Mouse (Mus musculus): ENCODE measurements at regions not wholly inside any gene's neighbourhood (a gene's known extent, or its start where the extent isn't known, plus 50 kb on each side); places are given as distances from the start of the nearest gene placed in this dataset.
A peak's percentile ranks its signal among the peaks of the same experiment; 100 is the strongest.

DNA sequence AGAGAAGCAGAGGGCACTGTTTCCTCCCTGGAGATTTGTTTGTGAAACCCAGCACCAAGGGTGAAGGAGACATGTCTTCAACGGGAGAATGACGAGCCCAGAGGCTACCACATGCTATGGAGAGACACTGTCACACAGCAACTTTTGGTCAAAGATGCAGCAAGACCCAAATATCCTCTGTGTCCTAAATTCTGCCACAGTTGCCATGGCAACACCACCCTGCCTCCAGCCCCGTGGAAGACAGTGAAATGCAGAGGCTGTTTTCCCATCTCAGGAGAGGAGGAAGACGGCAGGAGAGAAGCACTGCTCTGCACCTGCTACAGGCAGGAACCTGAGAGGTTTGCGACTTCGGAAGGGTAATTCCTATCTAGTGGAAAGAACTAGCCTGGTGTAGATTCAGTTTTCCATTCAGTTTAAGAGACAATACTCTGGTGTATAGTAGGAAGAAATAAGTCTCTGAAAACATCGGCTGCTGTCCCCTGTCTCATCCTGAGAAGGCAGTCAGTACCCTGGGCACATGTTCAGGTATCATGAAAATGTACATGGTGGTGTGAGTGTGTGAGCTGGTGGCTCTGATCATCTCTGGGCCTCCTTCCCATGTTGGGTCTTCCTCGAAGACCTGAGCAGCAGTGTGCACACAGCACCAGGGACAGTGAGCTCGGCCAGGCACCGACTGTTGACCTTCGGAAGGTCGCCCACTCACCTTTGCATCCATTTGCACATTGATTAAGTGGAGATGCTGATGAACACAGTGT, 333.6 kb downstream of the Agtpbp1 start:
- H3K27me3 ChIP-seq, result no peaks in the 10 kb centered on the region; the same call in 1 of the 2 replicates
- no peak overlapping the region for H3K27ac ChIP-seq
- no peaks in the 10 kb centered on the region for H3K9me3 ChIP-seq
- ATAC-seq (ENCODE audit: insufficient number of reproducible peaks, insufficient read depth, low FRiP score, low TSS enrichment, low read depth), result no peak
- no peaks in the 10 kb centered on the region for H3K36me3 ChIP-seq
- H3K4me1 ChIP-seq, result peaks cover 36% of the 10 kb centered on the region
- H3K9ac ChIP-seq, result no peak overlapping the region
- H3K4me2 ChIP-seq, result no peak overlapping the region
- WGBS, result 60% methylated on average over 12 of the region's 12 CpGs
- no peak overlapping the region for H3K4me3 ChIP-seq

DNA sequence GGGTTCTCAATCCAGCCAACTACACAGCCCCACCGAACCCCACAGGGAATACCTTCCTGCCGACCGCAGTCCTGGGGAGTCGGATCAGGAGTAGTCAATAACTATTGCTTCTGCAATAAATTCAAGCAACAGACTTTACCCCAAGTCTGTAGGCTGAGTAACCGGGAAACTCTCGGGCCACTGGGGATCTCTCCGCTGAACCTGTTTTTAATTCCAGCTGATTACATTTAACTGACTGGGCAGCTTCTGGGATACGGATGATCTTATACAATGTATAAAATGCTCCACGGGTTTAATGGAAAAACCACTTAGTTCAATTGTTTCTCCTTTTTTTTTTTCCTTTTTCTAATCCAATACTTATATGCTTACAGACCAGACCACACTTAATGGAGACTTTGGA, 336.6 kb downstream of the Agtpbp1 start:
- Histone ChIP-seq H3K27ac (peak overlapping the region; percentile 39; the same call in 1 of the 2 replicates), H3K4me3 (no peak overlapping the region), H3K9ac (no peak overlapping the region), H3K4me1 (peaks cover 24% of the 10 kb centered on the region), H3K9me3 (no peaks in the 10 kb centered on the region), H3K4me2 (no peak overlapping the region), H3K36me3 (no peaks in the 10 kb centered on the region), H3K27me3 (no peaks in the 10 kb centered on the region; the same call in 1 of the 2 replicates)
- 34% methylated on average over 9 of the region's 9 CpGs for WGBS
- ATAC-seq (ENCODE audit: insufficient number of reproducible peaks, insufficient read depth, low FRiP score, low TSS enrichment, low read depth), result no peak

DNA sequence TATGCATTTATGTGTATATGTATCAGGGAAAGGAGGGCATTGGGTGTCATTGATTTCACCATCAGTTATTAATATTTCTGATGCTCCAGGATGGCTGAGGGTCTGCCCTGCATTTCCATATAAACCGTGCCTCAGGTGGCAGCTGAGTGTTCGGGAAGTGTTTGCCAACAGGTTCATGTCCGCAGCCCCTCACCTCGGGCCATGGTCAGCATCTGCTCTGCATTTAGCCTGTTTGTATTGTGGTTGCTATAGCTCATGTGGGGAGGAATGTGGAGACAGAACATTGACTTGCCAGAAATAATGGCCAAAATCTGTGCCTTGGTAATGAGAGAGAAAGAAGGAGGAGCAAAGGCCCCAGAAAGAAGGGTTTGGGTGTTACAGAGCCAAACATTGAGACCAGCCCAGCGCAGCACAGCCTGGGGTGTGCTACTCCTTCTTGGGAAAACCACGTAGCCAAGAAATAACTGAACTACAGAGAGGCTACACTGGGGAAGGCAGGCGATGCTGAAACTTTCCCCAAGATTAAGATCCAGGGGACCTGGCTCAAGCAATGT, 338.0 kb downstream of the Agtpbp1 start:
- H3K27me3 ChIP-seq, result no peaks in the 10 kb centered on the region; the same call in 1 of the 2 replicates
- no peak overlapping the region for H3K27ac ChIP-seq
- 49% methylated on average over 7 of the region's 7 CpGs for WGBS
- H3K4me3 ChIP-seq, result no peak overlapping the region
- no peaks in the 10 kb centered on the region for H3K36me3 ChIP-seq
- no peak overlapping the region for H3K4me2 ChIP-seq
- H3K9ac ChIP-seq, result no peak overlapping the region
- peaks cover 20% of the 10 kb centered on the region for H3K4me1 ChIP-seq
- no peaks in the 10 kb centered on the region for H3K9me3 ChIP-seq
- no peak for ATAC-seq (ENCODE audit: insufficient number of reproducible peaks, insufficient read depth, low FRiP score, low TSS enrichment, low read depth)

DNA sequence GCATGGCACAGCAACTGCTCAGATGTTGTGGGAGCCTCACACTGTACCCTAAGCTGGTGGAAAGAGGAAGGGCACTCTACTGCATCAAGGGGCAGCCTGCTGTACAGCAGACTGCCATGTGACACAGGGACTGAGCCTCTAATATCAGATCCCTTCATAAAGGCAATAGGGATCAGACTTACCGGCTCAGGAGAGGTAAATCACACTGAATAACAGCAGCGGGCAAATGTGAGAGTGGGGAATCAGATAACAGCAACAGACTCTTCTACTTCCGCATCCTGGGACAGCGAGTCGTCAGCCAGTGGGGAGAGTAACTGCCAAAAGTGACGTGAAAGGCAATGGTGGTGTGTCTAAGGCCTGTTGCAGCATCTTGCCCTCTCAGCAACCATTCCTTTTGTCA, 339.0 kb downstream of the Agtpbp1 start:
- H3K36me3 ChIP-seq, result no peaks in the 10 kb centered on the region
- no peaks in the 10 kb centered on the region; the same call in 1 of the 2 replicates for H3K27me3 ChIP-seq
- H3K4me3 ChIP-seq, result no peak overlapping the region
- WGBS, result 59% methylated on average over 6 of the region's 6 CpGs
- no peaks in the 10 kb centered on the region for H3K9me3 ChIP-seq
- H3K4me2 ChIP-seq, result no peak overlapping the region
- no peak overlapping the region for H3K9ac ChIP-seq
- H3K4me1 ChIP-seq, result peaks cover 20% of the 10 kb centered on the region
- ATAC-seq (ENCODE audit: insufficient number of reproducible peaks, insufficient read depth, low FRiP score, low TSS enrichment, low read depth), result no peak
- H3K27ac ChIP-seq, result no peak overlapping the region

DNA sequence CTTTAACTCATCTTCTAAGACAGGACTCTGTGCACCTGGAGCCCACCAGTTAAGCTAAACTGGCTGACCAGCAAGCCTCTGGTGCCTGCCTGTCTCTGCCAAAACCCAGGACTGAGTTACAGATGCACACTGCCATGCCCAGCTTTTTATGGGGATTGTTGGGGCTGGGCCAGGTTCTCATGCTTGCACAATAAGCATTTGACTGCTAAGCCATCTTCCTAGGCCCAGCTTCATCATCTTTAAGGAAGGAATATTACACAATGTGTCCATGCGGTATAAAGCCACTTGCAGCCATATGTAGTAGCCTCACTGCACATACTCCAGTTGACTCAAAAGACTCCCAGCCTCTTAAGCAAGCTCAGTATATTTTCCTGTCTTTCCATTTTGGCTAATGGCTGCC, 340.4 kb downstream of the Agtpbp1 start:
- no peak for ATAC-seq (ENCODE audit: insufficient number of reproducible peaks, insufficient read depth, low FRiP score, low TSS enrichment, low read depth)
- no peak overlapping the region for H3K4me3 ChIP-seq
- H3K4me2 ChIP-seq, result no peak overlapping the region
- H3K27ac ChIP-seq, result no peak overlapping the region
- no peak overlapping the region for H3K9ac ChIP-seq
- no peaks in the 10 kb centered on the region for H3K36me3 ChIP-seq
- peaks cover 20% of the 10 kb centered on the region for H3K4me1 ChIP-seq
- 94% methylated on average over 1 of the region's 1 CpGs for WGBS
- H3K9me3 ChIP-seq, result no peaks in the 10 kb centered on the region
- H3K27me3 ChIP-seq, result no peaks in the 10 kb centered on the region; the same call in 1 of the 2 replicates

DNA sequence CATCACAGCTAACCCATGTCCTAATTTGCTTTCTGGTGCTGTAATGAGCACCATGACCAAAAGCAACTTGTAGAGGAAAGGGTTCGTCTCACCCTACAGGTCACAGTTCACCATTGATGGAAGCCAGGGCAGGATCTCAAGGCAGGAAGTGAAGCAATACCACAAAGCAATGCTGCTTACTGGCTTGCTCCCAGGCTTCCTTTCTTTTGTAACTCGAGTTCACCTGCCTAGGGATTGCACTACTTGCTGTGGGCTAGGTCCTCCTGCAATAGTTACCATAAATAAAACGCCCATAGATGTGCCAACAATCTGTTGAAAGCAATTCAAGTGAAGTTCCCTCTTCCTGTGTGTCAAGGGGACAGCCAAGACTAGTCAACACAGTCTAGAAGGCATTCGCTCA, 342.4 kb downstream of the Agtpbp1 start:
- H3K4me3 ChIP-seq, result no peak overlapping the region
- no peak overlapping the region for H3K4me2 ChIP-seq
- H3K27me3 ChIP-seq, result no peaks in the 10 kb centered on the region; the same call in 1 of the 2 replicates
- H3K4me1 ChIP-seq, result peaks cover 17% of the 10 kb centered on the region
- WGBS, result 60% methylated on average over 4 of the region's 4 CpGs
- H3K9me3 ChIP-seq, result no peaks in the 10 kb centered on the region
- H3K27ac ChIP-seq, result no peak overlapping the region
- ATAC-seq (ENCODE audit: insufficient number of reproducible peaks, insufficient read depth, low FRiP score, low TSS enrichment, low read depth), result no peak
- no peak overlapping the region for H3K9ac ChIP-seq
- H3K36me3 ChIP-seq, result no peaks in the 10 kb centered on the region

DNA sequence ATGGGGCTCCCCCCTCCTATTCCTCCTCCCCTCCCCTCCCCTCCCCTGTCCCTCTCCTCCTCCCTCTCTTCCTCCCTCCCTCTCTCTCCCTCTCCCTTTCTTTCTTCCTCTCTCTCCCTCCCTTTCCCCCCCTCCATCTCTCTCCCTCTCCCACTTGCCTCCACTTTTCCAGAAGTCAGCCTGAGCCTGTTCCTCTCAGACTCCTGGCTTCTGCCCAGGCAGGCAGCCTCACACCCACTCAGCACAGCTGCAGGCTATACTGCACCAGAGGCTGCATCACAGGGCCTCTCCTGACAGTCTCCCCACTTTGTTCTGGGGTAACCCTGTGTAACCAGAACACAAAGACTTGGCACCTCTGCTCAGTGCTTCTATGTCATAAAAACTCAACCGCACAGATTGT, 346.3 kb downstream of the Agtpbp1 start:
- H3K27me3 ChIP-seq, result no peaks in the 10 kb centered on the region
- 73% methylated on average over 1 of the region's 1 CpGs for WGBS
- peak overlapping the region; percentile 33; the same call in 1 of the 2 replicates for H3K27ac ChIP-seq
- H3K4me3 ChIP-seq, result no peak overlapping the region
- peaks cover 9% of the 10 kb centered on the region for H3K4me1 ChIP-seq
- H3K4me2 ChIP-seq, result no peak overlapping the region
- no peak overlapping the region for H3K9ac ChIP-seq
- no peaks in the 10 kb centered on the region for H3K9me3 ChIP-seq
- H3K36me3 ChIP-seq, result no peaks in the 10 kb centered on the region
- no peak for ATAC-seq (ENCODE audit: insufficient number of reproducible peaks, insufficient read depth, low FRiP score, low TSS enrichment, low read depth)

DNA sequence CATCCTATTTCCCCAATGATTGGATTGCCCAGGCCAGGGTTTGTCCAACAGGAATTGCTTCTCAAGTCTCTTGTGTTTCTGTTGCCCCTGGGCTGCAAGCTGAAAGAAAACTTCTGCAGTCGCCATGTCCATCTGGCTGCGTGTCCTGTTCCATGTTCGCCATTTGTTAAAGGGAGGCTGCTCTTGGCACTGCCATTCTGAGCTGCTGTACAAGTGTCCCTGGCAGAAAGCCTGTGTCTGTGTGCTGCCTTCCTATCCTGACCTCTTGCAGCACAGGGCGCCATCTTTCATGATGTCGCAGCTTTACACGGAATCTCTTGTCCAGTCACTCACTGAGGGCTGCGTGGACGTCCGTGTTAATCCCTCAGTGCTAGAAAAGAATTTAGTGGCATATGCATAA, 349.2 kb downstream of the Agtpbp1 start:
- WGBS, result 89% methylated on average over 9 of the region's 9 CpGs
- Histone ChIP-seq H3K36me3 (no peaks in the 10 kb centered on the region), H3K27me3 (no peaks in the 10 kb centered on the region), H3K4me2 (no peak overlapping the region), H3K9me3 (no peaks in the 10 kb centered on the region), H3K4me1 (peaks cover 9% of the 10 kb centered on the region), H3K4me3 (no peak overlapping the region), H3K27ac (no peak overlapping the region), H3K9ac (no peak overlapping the region)
- ATAC-seq (ENCODE audit: insufficient number of reproducible peaks, insufficient read depth, low FRiP score, low TSS enrichment, low read depth), result no peak

DNA sequence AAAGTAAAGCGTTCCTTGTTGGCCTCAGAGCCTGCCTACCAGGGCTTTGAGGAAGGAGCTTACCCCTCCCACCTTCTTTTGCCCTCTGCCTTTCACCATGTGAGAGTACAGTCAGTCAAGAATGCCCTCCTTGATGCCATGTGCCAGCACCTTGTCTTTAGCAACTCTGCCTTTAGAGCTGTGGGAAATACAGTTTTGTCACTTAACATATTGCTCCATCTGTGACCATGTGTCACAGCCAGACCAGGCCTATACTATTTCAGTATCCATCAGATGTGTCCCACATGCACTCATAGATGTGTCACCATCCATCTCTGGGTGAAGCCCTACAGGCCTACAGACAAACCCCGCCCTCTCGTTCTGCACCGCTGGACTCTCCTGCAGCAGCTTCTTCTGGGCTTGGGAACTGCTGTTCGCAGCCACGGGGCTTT, 355.9 kb downstream of the Agtpbp1 start:
- no peaks in the 10 kb centered on the region for H3K27me3 ChIP-seq
- H3K27ac ChIP-seq, result no peak overlapping the region
- no peak for ATAC-seq (ENCODE audit: insufficient number of reproducible peaks, insufficient read depth, low FRiP score, low TSS enrichment, low read depth)
- H3K9me3 ChIP-seq, result no peaks in the 10 kb centered on the region
- H3K9ac ChIP-seq, result no peak overlapping the region
- 88% methylated on average over 6 of the region's 6 CpGs for WGBS
- H3K4me1 ChIP-seq, result no peaks in the 10 kb centered on the region
- no peak overlapping the region for H3K4me3 ChIP-seq
- no peak overlapping the region for H3K4me2 ChIP-seq
- no peaks in the 10 kb centered on the region for H3K36me3 ChIP-seq

DNA sequence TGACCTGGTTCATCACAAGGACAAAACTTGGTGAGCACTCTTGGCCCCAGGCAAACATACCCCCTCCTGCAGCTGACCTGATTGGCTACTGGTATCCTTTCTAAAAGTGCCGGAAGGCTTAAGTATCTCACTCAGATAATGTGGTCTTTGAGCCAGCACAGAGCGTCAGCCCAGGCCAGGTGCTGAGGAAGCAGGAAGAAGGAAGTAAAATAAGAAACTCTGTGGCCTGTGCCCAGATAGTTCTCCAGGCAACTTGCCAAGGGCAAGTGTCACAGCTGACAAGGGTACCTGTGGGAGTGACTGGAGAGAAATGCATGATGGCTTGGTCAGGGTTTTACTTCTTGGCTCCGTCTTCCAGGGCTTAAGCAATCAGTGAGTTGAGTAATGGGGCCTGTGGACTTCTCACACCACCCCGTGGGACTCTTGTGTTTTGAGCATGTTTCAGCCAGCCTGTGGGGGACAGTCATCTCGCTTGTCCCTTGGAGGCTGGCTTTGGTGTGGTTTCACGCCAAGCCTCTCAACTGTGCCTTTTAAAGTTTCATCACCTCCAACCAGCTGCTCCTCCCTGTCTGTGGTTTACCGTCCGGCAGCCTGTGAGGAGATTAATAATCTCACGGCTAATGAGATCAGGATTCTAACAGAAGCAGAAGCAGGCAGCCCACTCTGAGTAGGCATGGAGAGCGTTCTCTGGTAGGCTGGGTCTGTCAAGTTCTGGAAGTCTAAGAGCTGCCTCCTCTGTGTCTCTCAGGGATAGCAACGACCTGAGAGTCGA, 356.8 kb downstream of the Agtpbp1 start:
- H3K27me3 ChIP-seq, result no peaks in the 10 kb centered on the region
- no peak for ATAC-seq (ENCODE audit: insufficient number of reproducible peaks, insufficient read depth, low FRiP score, low TSS enrichment, low read depth)
- H3K36me3 ChIP-seq, result no peaks in the 10 kb centered on the region
- 70% methylated on average over 12 of the region's 12 CpGs for WGBS
- H3K27ac ChIP-seq, result no peak overlapping the region
- H3K4me1 ChIP-seq, result no peaks in the 10 kb centered on the region
- H3K4me3 ChIP-seq, result no peak overlapping the region
- H3K4me2 ChIP-seq, result no peak overlapping the region
- no peaks in the 10 kb centered on the region for H3K9me3 ChIP-seq
- H3K9ac ChIP-seq, result no peak overlapping the region

DNA sequence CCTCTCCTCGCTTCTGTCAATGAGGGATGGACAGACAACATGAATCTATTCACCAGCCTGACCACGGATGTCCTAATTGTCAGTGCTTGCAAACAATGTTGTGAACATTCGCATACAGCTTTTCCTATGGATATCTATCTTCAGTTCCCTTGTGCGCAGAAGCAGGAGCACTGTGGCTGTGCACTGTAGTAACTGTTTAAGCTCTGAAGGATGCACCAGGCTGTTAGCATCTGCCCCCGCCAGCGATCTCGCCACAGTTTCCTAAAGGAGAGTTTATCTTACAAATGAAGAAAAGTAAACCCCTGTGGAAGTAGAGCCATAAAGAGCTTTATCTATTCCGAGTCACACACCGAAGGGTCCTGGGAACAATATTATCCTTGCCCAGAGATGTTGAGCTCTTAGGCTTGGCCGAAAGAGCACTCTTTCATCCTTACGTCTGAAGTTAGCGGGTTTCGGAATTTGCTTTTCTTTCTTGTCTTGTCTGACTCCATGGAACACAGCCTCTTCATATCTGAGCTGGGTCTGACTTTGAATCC, 357.4 kb downstream of the Agtpbp1 start:
- no peak overlapping the region for H3K4me2 ChIP-seq
- H3K9me3 ChIP-seq, result no peaks in the 10 kb centered on the region
- no peaks in the 10 kb centered on the region for H3K36me3 ChIP-seq
- H3K27ac ChIP-seq, result no peak overlapping the region
- ATAC-seq (ENCODE audit: insufficient number of reproducible peaks, insufficient read depth, low FRiP score, low TSS enrichment, low read depth), result no peak
- no peaks in the 10 kb centered on the region for H3K27me3 ChIP-seq
- H3K4me1 ChIP-seq, result no peaks in the 10 kb centered on the region
- WGBS, result 90% methylated on average over 13 of the region's 13 CpGs
- no peak overlapping the region for H3K9ac ChIP-seq
- no peak overlapping the region for H3K4me3 ChIP-seq

Data from embryonic facial prominence, embryonic 13.5 days (tissue).